ENCODE assay signal across 7 mouse cellular contexts in the genomic region with DNA sequence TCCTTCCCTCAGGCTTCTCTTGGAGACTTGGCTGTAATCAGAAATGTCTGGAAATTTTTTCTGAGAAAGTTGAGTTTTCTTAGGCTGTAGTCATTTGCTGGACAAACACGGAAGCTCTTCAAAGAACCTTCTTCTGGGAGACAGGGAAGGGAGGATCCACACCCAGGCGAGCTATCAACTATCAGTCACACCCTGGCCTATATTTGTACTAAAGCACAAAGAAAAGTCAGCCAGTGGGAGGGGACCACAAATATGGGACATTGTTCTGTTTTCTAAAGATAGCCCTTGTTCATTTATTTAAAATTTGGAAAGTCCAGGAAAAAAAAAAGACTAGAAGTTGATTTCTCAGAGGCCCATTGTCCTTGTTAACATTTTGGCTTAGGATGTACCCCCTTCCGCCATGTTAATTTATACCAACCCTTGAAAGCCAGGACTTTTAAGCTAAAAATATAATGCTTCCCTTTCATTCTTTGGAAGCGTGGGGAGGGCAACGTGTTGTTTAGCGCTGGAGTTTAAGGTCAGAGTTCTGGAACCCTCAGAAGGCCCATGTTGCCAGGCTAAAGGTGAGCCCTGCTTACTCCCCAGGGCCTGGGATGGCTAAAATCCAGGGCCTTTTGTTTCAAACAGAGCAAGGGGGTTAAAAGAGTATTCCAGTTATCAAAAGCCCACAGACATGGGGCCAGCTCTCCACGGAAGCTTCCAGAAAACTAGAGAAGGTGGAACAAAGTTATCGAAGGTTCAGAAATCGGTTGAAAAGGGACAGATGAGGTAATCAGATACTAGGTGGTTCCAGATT.
DNase-seq lines count a peak whose midpoint lies in the region; ATAC-seq and TF ChIP-seq lines count a peak whose summit lies in the region.

No protein-coding gene starts in this region.

- H3K36me3 ChIP-seq in ES-Bruce4 (ENCODE audit: control insufficient read depth, insufficient read depth, low read length, poor library complexity, severe bottlenecking) (no peaks in the 10 kb centered on the region), MEL (ENCODE audit: control insufficient read depth in 1 of 2, insufficient read depth in 2 of 2, low read length in 2 of 2) (peaks cover 0 to 60% of the 10 kb centered on the region in 2 experiments; a peak in 2 of 4 replicates)
- no peaks in the 10 kb centered on the region for H3K36me3 ChIP-seq in heart, embryonic 16.5 days (ENCODE audit: control insufficient read depth, insufficient read depth)
- H3K36me3 ChIP-seq in limb, embryonic 10.5 days, result no peaks in the 10 kb centered on the region

- intact Hi-C loops in gastrocnemius, postnatal 36 days (cut with DNase I), result no loop called here

- H3K79me2 ChIP-seq in MEL (ENCODE audit: control insufficient read depth, insufficient read depth, low read length, poor library complexity), result peaks cover 6% of the 10 kb centered on the region; the same call in 1 of the 2 replicates

- H3K9me3 ChIP-seq in ES-Bruce4 (replicated peaks; ENCODE audit: control insufficient read depth, insufficient read depth, low read length, poor library complexity, severe bottlenecking) (no peaks in the 10 kb centered on the region), MEL (replicated peaks; ENCODE audit: insufficient read depth, low read length) (no peaks in the 10 kb centered on the region)
- no peaks in the 10 kb centered on the region; the same call in 1 of the 2 replicates for H3K9me3 ChIP-seq in heart, embryonic 16.5 days (replicated peaks; ENCODE audit: control insufficient read depth, low read length)
- H3K9me3 ChIP-seq in limb, embryonic 10.5 days (replicated peaks), result no peaks in the 10 kb centered on the region

- peak; percentile 77 for DNase-seq in MEL (ENCODE audit: low read depth, low spot score)
- DNase-seq in limb, embryonic 10.5 days (ENCODE audit: low spot score), result no peak
- no peak for DNase-seq in urinary bladder, postnatal 14 days (ENCODE audit: low spot score)
- DNase-seq in ovary, postnatal 14 days (ENCODE audit: low spot score), result no peak
- DNase-seq in gastrocnemius, postnatal 36 days, result no peak

- WGBS in heart, embryonic 16.5 days, result 74% methylated on average over 9 of the region's 9 CpGs
- 89% methylated on average over 9 of the region's 9 CpGs for WGBS in limb, embryonic 10.5 days

- H3K27me3 ChIP-seq in ES-Bruce4 (ENCODE audit: control insufficient read depth, insufficient read depth, low read length, poor library complexity, severe bottlenecking) (no peaks in the 10 kb centered on the region), MEL (ENCODE audit: control insufficient read depth in 1 of 2, insufficient read depth in 2 of 2, low read length in 2 of 2) (no peaks in the 10 kb centered on the region)
- peaks cover 6% of the 10 kb centered on the region; the same call in 1 of the 2 replicates for H3K27me3 ChIP-seq in heart, embryonic 16.5 days (ENCODE audit: control insufficient read depth, insufficient read depth, low read length)
- H3K27me3 ChIP-seq in limb, embryonic 10.5 days (ENCODE audit: low read depth, poor library complexity, severe bottlenecking), result peaks cover 8% of the 10 kb centered on the region

- H3K27ac ChIP-seq in ES-Bruce4 (ENCODE audit: insufficient read depth, low read length), result 0 out of 2 replicates have a peak overlapping the region, but pooled peaks have one; percentile 15
- peak overlapping the region; percentile 99 for H3K27ac ChIP-seq in MEL (ENCODE audit: control insufficient read depth, low read depth, low read length)
- peak overlapping the region; percentile 48 for H3K27ac ChIP-seq in heart, embryonic 16.5 days (ENCODE audit: low read length)
- H3K27ac ChIP-seq in limb, embryonic 10.5 days, result peak overlapping the region; percentile 50; the same call in 1 of the 2 replicates

- no peak for TF ChIP-seq RAD21 in MEL (IDR thresholded peaks at IDR 0.05; ENCODE audit: low read depth, low read length)

- TF ChIP-seq CTCF in ES-Bruce4 (IDR thresholded peaks at IDR 0.05; ENCODE audit: low read depth, low read length) (no peak), MEL (IDR thresholded peaks at IDR 0.05 in 2 of 3, conservative IDR thresholded peaks at IDR 0.05 in 1 of 3; ENCODE audit: control insufficient read depth in 1 of 3, insufficient read depth in 1 of 3, low read depth in 2 of 3, low read length in 3 of 3, poor library complexity in 1 of 3, severe bottlenecking in 1 of 3) (no peak)

- H3K4me2 ChIP-seq in heart, embryonic 16.5 days (ENCODE audit: low read depth, low read length), result peak overlapping the region; percentile 75

- H3K4me1 ChIP-seq in ES-Bruce4 (ENCODE audit: control insufficient read depth, insufficient read depth, low read length) (peaks cover 2% of the 10 kb centered on the region), MEL (ENCODE audit: control insufficient read depth in 1 of 2, insufficient read depth in 2 of 2, low read length in 2 of 2) (peaks cover 39 to 62% of the 10 kb centered on the region in 2 experiments)
- H3K4me1 ChIP-seq in heart, embryonic 16.5 days (ENCODE audit: control insufficient read depth, insufficient read depth, low read length), result peaks cover 24% of the 10 kb centered on the region
- H3K4me1 ChIP-seq in limb, embryonic 10.5 days, result peaks cover 18% of the 10 kb centered on the region

- TF ChIP-seq POLR2A in ES-Bruce4 (IDR thresholded peaks at IDR 0.05; ENCODE audit: insufficient read depth, low read length) (no peak), MEL (IDR thresholded peaks at IDR 0.05; ENCODE audit: control insufficient read depth in 1 of 2, insufficient read depth in 1 of 2, low read depth in 1 of 2, low read length in 2 of 2, poor library complexity in 1 of 2) (no peak; a peak in 1 of 4 replicates)

- TF ChIP-seq EP300 in ES-Bruce4 (IDR thresholded peaks at IDR 0.05; ENCODE audit: insufficient read depth, low read depth, low read length), result no peak
- no peak for TF ChIP-seq EP300 in MEL (IDR thresholded peaks at IDR 0.05; ENCODE audit: low read depth in 1 of 2, low read length in 2 of 2)

- ATAC-seq in heart, embryonic 16.5 days (replicated peaks; ENCODE audit: extremely low read depth, insufficient read depth, low FRiP score), result no peak

- 0 out of 2 replicates have a peak overlapping the region, but pooled peaks have one; percentile 4 for H3K9ac ChIP-seq in ES-Bruce4 (ENCODE audit: low read depth, poor library complexity, severe bottlenecking)
- peak overlapping the region; percentile 81 for H3K9ac ChIP-seq in MEL (ENCODE audit: control insufficient read depth, low read depth, low read length, poor library complexity, severe bottlenecking)
- no peak overlapping the region for H3K9ac ChIP-seq in heart, embryonic 16.5 days (ENCODE audit: low read length)

- H3K4me3 ChIP-seq in ES-Bruce4 (ENCODE audit: low read depth, low read length) (no peak overlapping the region), MEL (ENCODE audit: control insufficient read depth in 1 of 2, insufficient read depth in 1 of 2, low read depth in 2 of 2, low read length in 2 of 2) (peak overlapping the region; percentile 55 to 70)
- peak overlapping the region; percentile 49 for H3K4me3 ChIP-seq in heart, embryonic 16.5 days (ENCODE audit: low read length)
- H3K4me3 ChIP-seq in limb, embryonic 10.5 days, result no peak overlapping the region

TF ChIP-seq in MEL, 35 proteins besides CTCF, POLR2A, EP300 and RAD21:
- TF ChIP-seq TAL1 (IDR thresholded peaks at IDR 0.05; ENCODE audit: low read length) (peak; percentile 57; the same call in 1 of the 2 replicates), CHD2 (IDR thresholded peaks at IDR 0.05; ENCODE audit: low read length) (no peak), GATA1 (IDR thresholded peaks at IDR 0.05; ENCODE audit: low read depth, low read length) (peak; percentile 60)

Comparison
In these comparisons a context has a peak if more than half of its experiments do, and no peak if none do; other contexts are left out.
1. H3K27ac ChIP-seq: peak in every context shown above with its lines; median percentile 99 in MEL; 50 in limb, embryonic 10.5 days; 48 in heart, embryonic 16.5 days; 15 in ES-Bruce4.
2. H3K4me3 ChIP-seq: peak in MEL (2 of 2) and heart, embryonic 16.5 days (single experiment); none in ES-Bruce4 (single experiment) and limb, embryonic 10.5 days (single experiment).